Mouse (Mus musculus) bone marrow macrophage, adult 2 months (primary cell): ENCODE results near the gene Ccn6. TPM values are rescaled to one million over a fixed set of nuclear protein-coding genes. Genes with fewer than 3 reads are reported as not detected.

Source experiments
- H3K27ac ChIP-seq: 2 replicates; pipeline ENCODE4 v1.5.1; 2012; ENCODE audit warnings: low read depth, low read length; ENCODE audit not compliant: insufficient read depth
- H3K4me1 ChIP-seq: 2 replicates; pipeline ENCODE4 v1.6.1; 2012; ENCODE audit warnings: low read length; ENCODE audit not compliant: control insufficient read depth, insufficient read depth
- H3K4me3 ChIP-seq: 2 replicates; pipeline ENCODE4 v1.5.1; 2012; ENCODE audit warnings: mild to moderate bottlenecking, low read length, moderate library complexity; ENCODE audit not compliant: insufficient read depth
- CTCF ChIP-seq: IDR thresholded peaks from 2 replicates; pipeline ENCODE4 v1.5.1; 2012; ENCODE audit warnings: low read depth, mild to moderate bottlenecking, low read length, moderate library complexity
- POLR2A ChIP-seq: IDR thresholded peaks from 2 replicates; pipeline ENCODE4 v1.6.1; 2012; ENCODE audit warnings: mild to moderate bottlenecking, low read depth, low read length, borderline replicate concordance
- polyA plus RNA-seq: library from polyadenylated mRNA; stranded (reverse); fragments of >200 nt; gene quantifications from 2 replicates; pipeline ENCODE4 v1.2.4, GENCODE M21; 2012; ENCODE audit not compliant: missing spikeins, insufficient read depth, insufficient read length

The Ccn6 gene
- polyA plus RNA-seq, 1 experiment: not detected

- no peak within 1 kb of the TSS for H3K27ac ChIP-seq
- H3K4me1 ChIP-seq: peaks cover 5% of the 10 kb centered on the region; the same call in 1 of the 2 replicates
- TF ChIP-seq CTCF: no peak
- TF ChIP-seq POLR2A: no peak
- H3K4me3 ChIP-seq: peak within 1 kb of the TSS; percentile 86
Observed at GRCm38 (mm10) chr10:39133462-39134310, 29.9 kb downstream of the Ccn6 start, which contains the start of the genes Fam229b and Tube1. Gene Fam229b, minus strand, starts transcription at chr10:39133914. Gene Tube1, plus strand, starts transcription at chr10:39133976.

DNA sequence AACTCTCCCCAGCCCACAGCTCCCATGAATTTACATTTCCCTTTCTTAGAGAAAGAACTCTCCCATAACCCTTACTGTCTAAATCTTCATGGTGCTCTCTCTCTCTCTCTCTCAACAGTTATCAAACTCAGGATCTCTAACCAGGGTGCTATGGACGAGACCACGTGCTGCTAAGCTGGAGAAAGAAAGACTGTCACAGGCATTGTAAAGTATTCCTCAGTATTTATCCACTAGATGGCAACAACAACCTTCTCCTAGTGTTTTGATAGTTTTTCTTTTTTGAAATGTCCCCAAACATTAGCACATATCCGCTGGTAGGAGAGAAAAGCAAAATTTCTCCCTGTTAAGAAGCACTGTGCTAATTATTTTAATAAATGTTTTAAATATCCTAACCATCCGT lies 42.2 kb downstream of the Ccn6 start:
- Histone ChIP-seq H3K4me1 (0 out of 2 replicates have a peak, but pooled peaks cover 2% of the 10 kb centered on the region), H3K27ac (no peak overlapping the region), H3K4me3 (no peak overlapping the region)
- no peak for TF ChIP-seq POLR2A
- no peak for TF ChIP-seq CTCF

DNA sequence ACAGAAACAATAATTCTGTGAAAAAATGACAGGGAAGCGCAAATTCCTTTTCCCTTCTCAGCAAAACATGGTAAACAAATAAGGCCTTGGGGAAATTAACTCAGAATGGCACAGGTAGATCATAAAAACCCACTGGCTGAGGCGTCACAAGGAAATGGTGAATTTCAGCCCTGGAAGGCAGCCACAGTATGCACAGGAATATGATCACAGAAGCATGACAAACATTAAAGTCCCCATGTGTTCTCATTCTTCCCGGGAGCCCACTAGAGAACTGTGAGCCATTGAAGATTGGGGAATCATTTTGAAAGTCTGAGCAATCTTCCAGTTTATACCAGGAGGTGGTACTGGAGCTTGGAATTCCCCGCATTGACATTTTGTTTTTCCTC lies 54.1 kb downstream of the Ccn6 start:
- TF ChIP-seq POLR2A (no peak), CTCF (no peak)
- Histone ChIP-seq H3K4me1 (no peaks in the 10 kb centered on the region), H3K27ac (no peak overlapping the region), H3K4me3 (no peak overlapping the region)

DNA sequence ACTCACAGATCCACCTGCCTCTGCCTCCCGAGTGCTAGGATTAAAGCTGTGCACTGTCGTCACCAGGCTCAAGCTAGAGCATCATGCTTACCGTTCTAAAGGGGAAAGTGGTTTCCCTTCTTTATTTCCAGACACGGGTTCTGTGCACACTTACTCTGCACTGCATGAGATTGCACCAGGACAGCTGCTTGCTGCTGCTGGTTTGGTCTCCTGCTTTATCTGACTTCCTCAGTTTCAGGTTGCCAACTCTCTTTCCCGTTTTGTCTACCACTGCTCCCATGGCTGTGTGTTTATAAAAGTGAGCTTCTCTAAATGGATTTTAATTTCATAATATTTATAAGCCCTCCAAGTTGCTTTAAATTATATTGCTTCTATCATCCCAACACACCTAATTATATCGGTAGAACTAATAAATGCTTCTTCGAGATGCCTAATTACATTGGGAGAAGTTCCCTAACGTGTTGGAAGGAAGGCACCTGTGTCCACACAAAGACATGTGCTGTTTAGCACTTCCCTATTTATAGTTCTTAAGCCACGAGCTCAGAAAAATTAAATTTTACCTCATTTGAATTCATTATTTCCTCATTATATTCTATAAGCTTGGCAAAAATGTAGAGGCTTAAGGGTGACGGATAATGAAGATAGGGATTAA lies 54.6 kb downstream of the Ccn6 start:
- no peak overlapping the region for H3K27ac ChIP-seq
- no peaks in the 10 kb centered on the region for H3K4me1 ChIP-seq
- no peak for TF ChIP-seq CTCF
- no peak for TF ChIP-seq POLR2A
- no peak overlapping the region for H3K4me3 ChIP-seq

DNA sequence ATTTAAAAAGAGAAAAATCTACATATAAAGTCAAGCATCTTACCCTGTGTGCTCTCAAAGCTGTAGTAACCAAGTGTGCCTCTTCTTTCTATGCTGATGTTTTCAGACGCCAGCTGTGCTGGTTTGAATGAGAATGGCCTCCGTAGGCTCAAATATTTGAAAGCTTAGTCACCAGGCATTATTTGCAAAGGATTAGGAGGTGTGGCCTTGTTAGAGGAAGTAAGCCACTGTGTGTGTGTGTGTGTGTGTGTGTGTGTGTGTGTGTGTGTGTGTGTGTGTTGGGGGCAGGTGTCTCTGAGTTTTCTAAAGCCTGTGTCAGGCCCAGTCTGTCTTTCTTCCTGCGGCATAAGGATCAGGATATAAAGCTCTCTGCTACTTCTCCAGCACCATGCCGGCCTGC lies 56.7 kb downstream of the Ccn6 start:
- Histone ChIP-seq H3K4me1 (no peaks in the 10 kb centered on the region), H3K27ac (no peak overlapping the region), H3K4me3 (no peak overlapping the region)
- no peak for TF ChIP-seq POLR2A
- TF ChIP-seq CTCF: no peak

DNA sequence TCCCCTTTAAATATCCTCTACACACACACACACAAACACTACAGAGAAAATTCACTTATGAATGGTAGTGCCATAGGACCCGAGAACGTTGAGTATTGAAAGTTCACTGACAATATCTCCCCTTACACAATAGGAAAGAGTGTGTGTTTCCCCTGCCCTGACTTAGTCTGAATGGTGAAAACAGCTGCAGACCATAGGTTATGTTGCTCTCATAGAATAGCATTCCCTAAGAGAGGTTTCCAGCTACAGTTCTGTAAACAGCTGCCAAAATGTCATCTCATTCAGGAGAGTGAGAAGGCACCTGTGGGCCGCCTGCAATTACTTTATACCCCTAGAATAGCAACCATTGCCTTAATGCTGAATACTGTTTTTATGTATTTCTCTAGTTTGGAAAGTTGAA lies 57.2 kb downstream of the Ccn6 start:
- H3K4me3 ChIP-seq: no peak overlapping the region
- no peak for TF ChIP-seq CTCF
- no peak for TF ChIP-seq POLR2A
- no peak overlapping the region for H3K27ac ChIP-seq
- no peaks in the 10 kb centered on the region for H3K4me1 ChIP-seq

- H3K4me3 ChIP-seq: no peak overlapping the region
- TF ChIP-seq CTCF: no peak
- TF ChIP-seq POLR2A: no peak
- H3K4me1 ChIP-seq: no peaks in the 10 kb centered on the region
- no peak overlapping the region for H3K27ac ChIP-seq
Observed at GRCm38 (mm10) chr10:39104803-39105449, 58.7 kb downstream of the Ccn6 start.

Other genes with a start within 250 kb of the Ccn6 start
- 0.12 and 0.17 TPM in 2 replicates for gene Lama4, start 198.3 kb downstream of the Ccn6 start, polyA plus RNA-seq
- gene Fam229b, start 29.9 kb downstream of the Ccn6 start, polyA plus RNA-seq: 2.9 and 5.6 TPM in 2 replicates
- gene Tube1, start 29.8 kb downstream of the Ccn6 start, polyA plus RNA-seq: 3.8 and 9.5 TPM in 2 replicates
- 30.7 and 35.5 TPM in 2 replicates for gene Fyn, start 205.1 kb upstream of the Ccn6 start, polyA plus RNA-seq